In genomic region chr13:58274259-58274991, GRCm38 (mm10) we compare ENCODE assay signal across 7 mouse cellular contexts. TPM values are rescaled to one million over a fixed set of nuclear protein-coding genes. Genes with fewer than 3 reads are reported as not detected.
DNase-seq lines count a peak whose midpoint lies in the region; ATAC-seq lines count a peak whose summit lies in the region.

No protein-coding gene starts in this region.

- no peaks in the 10 kb centered on the region for H3K9me3 ChIP-seq in intestine, embryonic 16.5 days (ENCODE audit: control insufficient read depth, low read length)
- no peaks in the 10 kb centered on the region for H3K9me3 ChIP-seq in limb, embryonic 11.5 days (ENCODE audit: control insufficient read depth, low read length)
- H3K9me3 ChIP-seq in midbrain, embryonic 13.5 days, result no peaks in the 10 kb centered on the region

- peak overlapping the region; percentile 89 for H3K4me3 ChIP-seq in intestine, embryonic 16.5 days (ENCODE audit: low read length)
- H3K4me3 ChIP-seq in limb, embryonic 11.5 days (ENCODE audit: low read depth, low read length), result peak overlapping the region; percentile 71
- peak overlapping the region; percentile 73 for H3K4me3 ChIP-seq in midbrain, embryonic 13.5 days (replicated peaks)

- WGBS in intestine, embryonic 16.5 days, result under 1% methylated on average over 84 of the region's 84 CpGs
- under 1% methylated on average over 82 of the region's 84 CpGs for WGBS in limb, embryonic 11.5 days
- under 1% methylated on average over 77 of the region's 84 CpGs for WGBS in midbrain, embryonic 13.5 days

- ATAC-seq in intestine, embryonic 16.5 days, result peak; percentile 89
- peak; percentile 81 for ATAC-seq in limb, embryonic 11.5 days (ENCODE audit: insufficient number of reproducible peaks, low FRiP score, low TSS enrichment, low read depth)
- peak; percentile 91 for ATAC-seq in midbrain, embryonic 13.5 days

- peak overlapping the region; percentile 79 for H3K27ac ChIP-seq in intestine, embryonic 16.5 days (ENCODE audit: low read length)
- no peak overlapping the region; the same call in 1 of the 2 replicates for H3K27ac ChIP-seq in limb, embryonic 11.5 days (replicated peaks; ENCODE audit: low read depth, low read length)
- peak overlapping the region; percentile 87 for H3K27ac ChIP-seq in midbrain, embryonic 13.5 days

- no peaks in the 10 kb centered on the region for H3K27me3 ChIP-seq in intestine, embryonic 16.5 days (replicated peaks; ENCODE audit: control insufficient read depth, insufficient read depth, low read length)
- peaks cover 3% of the 10 kb centered on the region for H3K27me3 ChIP-seq in limb, embryonic 11.5 days (ENCODE audit: control insufficient read depth, insufficient read depth, low read length)
- H3K27me3 ChIP-seq in midbrain, embryonic 13.5 days, result 0 out of 2 replicates have a peak, but pooled peaks cover 10% of the 10 kb centered on the region

- peak overlapping the region; percentile 85 for H3K9ac ChIP-seq in intestine, embryonic 16.5 days (ENCODE audit: low read depth, low read length)
- peak overlapping the region; percentile 77 for H3K9ac ChIP-seq in limb, embryonic 11.5 days (ENCODE audit: low read length)
- H3K9ac ChIP-seq in midbrain, embryonic 13.5 days (replicated peaks), result peak overlapping the region; percentile 88

- peak; percentile 90 for DNase-seq in adrenal gland, adult 2 months
- DNase-seq in embryo, embryonic 10 days (ENCODE audit: low spot score), result peak; percentile 75
- DNase-seq in gastrocnemius, postnatal 25 days, result peak; percentile 75
- peak; percentile 80 for DNase-seq in limb, embryonic 11.5 days (ENCODE audit: low spot score)
- peak; percentile 21 to 42 for DNase-seq in spleen, postnatal 14 days (ENCODE audit: low spot score in 2 of 2)

- peak overlapping the region; percentile 91 for H3K4me2 ChIP-seq in intestine, embryonic 16.5 days (ENCODE audit: low read depth, low read length)
- H3K4me2 ChIP-seq in limb, embryonic 11.5 days (ENCODE audit: low read depth, severe bottlenecking), result peak overlapping the region; percentile 75
- H3K4me2 ChIP-seq in midbrain, embryonic 13.5 days (replicated peaks), result peak overlapping the region; percentile 79

- H3K36me3 ChIP-seq in intestine, embryonic 16.5 days (ENCODE audit: control insufficient read depth, insufficient read depth, low read length), result no peaks in the 10 kb centered on the region
- no peaks in the 10 kb centered on the region for H3K36me3 ChIP-seq in limb, embryonic 11.5 days (ENCODE audit: control insufficient read depth, insufficient read depth, low read length)
- no peaks in the 10 kb centered on the region for H3K36me3 ChIP-seq in midbrain, embryonic 13.5 days

- H3K4me1 ChIP-seq in intestine, embryonic 16.5 days (ENCODE audit: control insufficient read depth, insufficient read depth, low read length), result peaks cover 13% of the 10 kb centered on the region
- H3K4me1 ChIP-seq in limb, embryonic 11.5 days (ENCODE audit: control insufficient read depth, insufficient read depth, low read length), result peaks cover 4% of the 10 kb centered on the region; the same call in 1 of the 2 replicates
- H3K4me1 ChIP-seq in midbrain, embryonic 13.5 days (replicated peaks), result peaks cover 25% of the 10 kb centered on the region

RNA-seq across cellular contexts. Expression of gene Gkap1, which starts 1.1 kb away (rescaled TPM):
- 10 to 100 TPM; 48.1 to 53.5 TPM for total RNA-seq in adrenal gland, adult 2 months (2021)
- 12.1 and 20.3 TPM in 2 replicates for polyA plus RNA-seq in adrenal gland, adult 2 months (2012; rRNA removed)
- 10 to 100 TPM; 17.8 to 20.9 TPM for total RNA-seq in gastrocnemius, postnatal 25 days (2021)
- polyA plus RNA-seq in intestine, embryonic 16.5 days (2015; fragmentation: Nextera tagmentation; extraction: Ambion mirVana), result 10.0 and 10.9 TPM in 2 replicates
- 22.9 and 23.3 TPM in 2 replicates for polyA plus RNA-seq in limb, embryonic 11.5 days (2014; fragmentation: Nextera tagmentation; extraction: Ambion mirVana)
- polyA plus RNA-seq in midbrain, embryonic 13.5 days (2015; fragmentation: Nextera tagmentation; extraction: Ambion mirVana), result 26.1 and 27.7 TPM in 2 replicates

RNA-seq across cellular contexts. Expression of gene Ubqln1, which starts 59.0 kb away (rescaled TPM):
- 100 to 1,000 TPM; 112 to 159 TPM for total RNA-seq in adrenal gland, adult 2 months (2021)
- 164 and 166 TPM in 2 replicates for polyA plus RNA-seq in adrenal gland, adult 2 months (2012; rRNA removed)
- total RNA-seq in gastrocnemius, postnatal 25 days (2021), result 10 to 100 TPM; 41.1 to 42.4 TPM
- 80.2 and 83.9 TPM in 2 replicates for polyA plus RNA-seq in intestine, embryonic 16.5 days (2015; fragmentation: Nextera tagmentation; extraction: Ambion mirVana)
- 136 and 160 TPM in 2 replicates for polyA plus RNA-seq in limb, embryonic 11.5 days (2014; fragmentation: Nextera tagmentation; extraction: Ambion mirVana)
- polyA plus RNA-seq in midbrain, embryonic 13.5 days (2015; fragmentation: Nextera tagmentation; extraction: Ambion mirVana), result 116 and 132 TPM in 2 replicates

Comparison
In these comparisons a context has a peak if more than half of its experiments do, and no peak if none do; other contexts are left out.
1. DNase-seq: peak in every context shown above with its lines; median percentile 90 in adrenal gland, adult 2 months; 80 in limb, embryonic 11.5 days; 75 in embryo, embryonic 10 days; 75 in gastrocnemius, postnatal 25 days; 32 in spleen, postnatal 14 days.